Mouse (Mus musculus) midbrain, embryonic 11.5 days (tissue): ENCODE results near the gene 1700007K13Rik. TPM values are rescaled to one million over a fixed set of nuclear protein-coding genes. Genes with fewer than 3 reads are reported as not detected.
"Not testable (repeated sequence)": the region's sequence is repeated elsewhere in the genome, so short reads cannot be mapped to it uniquely, and the experiment has no call there.

Experiments used
- ATAC-seq: fragments of 200-750 bp; cut with Nextera tagmentation; 2 replicates; pipeline ENCODE4 v1.8.0; 2017; ENCODE audit warnings: moderate TSS enrichment, moderate library complexity; ENCODE audit not compliant: low FRiP score
- DNase-seq: peaks from one replicate; pipeline ENCODE4 v3.0.0; 2015; ENCODE audit warnings: low spot score; ENCODE audit errors: missing footprints
- H3K27ac ChIP-seq: fragments of 300-500 bp; sonication (generic); 2 replicates; pipeline ENCODE4 v1.5.1; 2014; ENCODE audit warnings: low read depth, low read length
- H3K27me3 ChIP-seq: fragments of 300-500 bp; sonication (generic); 2 replicates; pipeline ENCODE4 v1.6.1; 2014; ENCODE audit warnings: mild to moderate bottlenecking, low read length, moderate library complexity, mixed read lengths; ENCODE audit not compliant: control insufficient read depth, insufficient read depth
- H3K36me3 ChIP-seq: fragments of 300-500 bp; sonication (generic); 2 replicates; pipeline ENCODE4 v1.6.1; 2014; ENCODE audit warnings: mild to moderate bottlenecking, low read length, moderate library complexity, mixed read lengths; ENCODE audit not compliant: control insufficient read depth, insufficient read depth
- H3K4me1 ChIP-seq: fragments of 300-500 bp; sonication (generic); 2 replicates; pipeline ENCODE4 v1.6.1; 2014; ENCODE audit warnings: low read length; ENCODE audit not compliant: control insufficient read depth, insufficient read depth
- H3K4me2 ChIP-seq: fragments of 300-500 bp; sonication (generic); 2 replicates; pipeline ENCODE4 v1.6.1; 2014; ENCODE audit warnings: mild to moderate bottlenecking, moderate library complexity
- H3K4me3 ChIP-seq: fragments of 300-500 bp; sonication (generic); 2 replicates; pipeline ENCODE4 v1.5.1; 2014; ENCODE audit warnings: low read depth, low read length
- H3K9ac ChIP-seq: fragments of 300-500 bp; sonication (generic); 2 replicates; pipeline ENCODE4 v1.6.1; 2014; ENCODE audit warnings: low read length
- H3K9me3 ChIP-seq: fragments of 300-500 bp; sonication (generic); 2 replicates; pipeline ENCODE4 v1.6.1; 2016; ENCODE audit warnings: low read length; ENCODE audit not compliant: control insufficient read depth
- WGBS: fragments of 180-500 bp; shearing (Covaris S2); extraction: QIAGEN DNeasy Blood & Tissue Kit; methylation state at CpG from one replicate; pipeline ENCODE4 v1.1.7; 2014; 5-methylcytosine and 5-hydroxymethylcytosine counted together
- polyA plus RNA-seq: library from polyadenylated mRNA; unstranded; fragments of >200 nt; fragmentation: Nextera tagmentation; extraction: Ambion mirVana; gene quantifications from 2 replicates; pipeline ENCODE4 v1.2.1, GENCODE M21; 2014

1700007K13Rik gene
- polyA plus RNA-seq, 1 experiment from 2014 or later: 1.3 TPM

DNA sequence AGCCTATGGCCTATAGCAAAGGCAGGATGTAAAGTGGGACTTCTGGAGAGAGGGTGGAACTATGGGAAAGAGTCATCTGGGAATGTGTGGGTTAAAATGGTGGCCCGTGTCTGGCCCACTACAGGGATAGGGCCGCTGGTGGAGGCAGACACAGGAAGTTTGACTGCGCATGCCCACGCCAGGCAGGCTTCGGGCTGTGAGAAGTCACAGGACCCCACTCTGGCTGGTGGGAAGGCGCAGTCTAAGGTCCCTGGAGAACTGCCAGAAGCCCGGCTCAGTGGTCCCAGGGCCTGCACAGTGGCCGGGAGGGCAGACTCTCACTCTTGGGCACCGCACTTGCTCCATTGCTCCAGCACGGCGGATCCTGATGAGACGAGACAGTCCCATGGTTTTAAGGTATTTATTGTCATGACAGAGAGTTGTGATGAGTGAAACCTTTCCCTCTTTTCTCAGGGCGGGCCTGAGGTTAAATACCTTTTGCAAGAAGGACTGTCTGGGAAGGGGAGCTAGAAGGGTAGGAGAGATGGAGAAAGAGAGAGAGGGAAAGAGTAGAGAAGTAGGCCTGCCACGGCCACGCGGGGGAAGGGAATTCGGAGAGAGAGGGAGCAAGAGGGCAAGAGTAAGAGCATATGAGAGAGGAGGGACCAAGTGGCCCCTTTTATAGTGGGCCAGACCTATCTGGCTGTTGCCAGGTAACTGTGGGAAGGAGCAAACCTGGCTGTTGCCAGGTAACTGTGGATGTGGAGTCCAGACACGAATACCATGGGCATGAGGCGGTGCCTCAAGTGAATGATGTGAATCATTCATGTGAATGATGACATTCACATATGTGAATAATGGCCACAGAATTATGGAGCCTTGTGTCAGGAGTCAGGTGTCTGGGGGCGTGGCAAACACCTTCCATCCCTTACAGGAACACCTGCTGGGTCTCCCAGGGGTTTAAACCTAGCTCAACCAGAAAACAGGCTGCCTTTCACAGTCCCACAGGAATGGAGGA, 13.4 kb upstream of the 1700007K13Rik start:
- Histone ChIP-seq H3K4me2 (no peak overlapping the region), H3K9ac (no peak overlapping the region), H3K4me3 (no peak overlapping the region), H3K4me1 (no peaks in the 10 kb centered on the region), H3K27me3 (no peaks in the 10 kb centered on the region), H3K27ac (no peak overlapping the region), H3K9me3 (no peaks in the 10 kb centered on the region), H3K36me3 (no peaks in the 10 kb centered on the region)
- no peak for DNase-seq
- ATAC-seq: no peak
- WGBS: 85% methylated on average over 20 of the region's 20 CpGs

DNA sequence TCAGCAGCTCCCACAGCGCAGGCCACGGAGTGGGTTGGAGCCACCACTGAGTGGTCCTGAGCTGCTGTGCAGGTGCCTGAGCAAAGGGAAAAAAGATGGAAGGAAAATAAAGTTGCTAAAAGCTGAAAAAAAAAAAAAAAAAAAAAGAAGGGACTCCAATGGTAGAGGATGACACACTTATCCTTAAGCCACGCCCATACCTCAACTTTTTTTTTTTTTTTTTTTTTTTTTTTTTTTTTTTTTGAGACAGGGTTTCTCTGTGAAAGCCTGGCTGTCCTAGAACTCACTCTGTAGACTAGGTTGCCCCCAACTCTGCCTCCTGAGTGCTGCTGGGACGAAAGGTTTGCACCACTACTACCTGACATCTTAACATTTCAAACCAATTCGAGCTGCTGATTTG, 11.9 kb upstream of the 1700007K13Rik start:
- H3K27ac ChIP-seq, ATAC-seq, H3K4me1 ChIP-seq, DNase-seq, H3K9ac ChIP-seq, H3K4me3 ChIP-seq, H3K36me3 ChIP-seq, H3K4me2 ChIP-seq, H3K9me3 ChIP-seq, H3K27me3 ChIP-seq: not testable (repeated sequence)
- 93% methylated on average over 5 of the region's 5 CpGs for WGBS

DNA sequence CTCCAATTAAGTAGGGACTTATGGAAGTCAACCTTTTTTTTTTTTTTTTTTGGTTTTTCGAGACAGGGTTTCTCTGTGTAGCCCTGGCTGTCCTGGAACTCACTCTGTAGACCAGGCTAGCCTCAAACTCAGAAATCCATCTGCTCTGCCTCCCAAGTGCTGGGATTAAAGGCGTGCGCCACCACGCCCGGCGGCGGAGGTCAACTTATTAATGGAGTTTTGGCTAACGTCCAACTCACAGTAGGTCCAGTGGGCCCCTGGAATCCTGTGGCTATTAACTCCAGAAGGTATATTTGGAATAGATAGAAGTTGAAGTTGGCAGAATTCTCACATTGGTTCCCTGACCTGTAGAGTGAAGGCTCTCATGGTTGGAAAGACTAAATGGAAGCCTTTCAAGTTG, 5.9 kb upstream of the 1700007K13Rik start:
- H3K27me3 ChIP-seq, H3K4me2 ChIP-seq, H3K4me3 ChIP-seq, ATAC-seq, H3K27ac ChIP-seq, H3K9me3 ChIP-seq, H3K9ac ChIP-seq, DNase-seq, H3K4me1 ChIP-seq: not testable (repeated sequence)
- peaks cover 30% of the 10 kb centered on the region for H3K36me3 ChIP-seq
- WGBS: 96% methylated on average over 8 of the region's 8 CpGs

DNA sequence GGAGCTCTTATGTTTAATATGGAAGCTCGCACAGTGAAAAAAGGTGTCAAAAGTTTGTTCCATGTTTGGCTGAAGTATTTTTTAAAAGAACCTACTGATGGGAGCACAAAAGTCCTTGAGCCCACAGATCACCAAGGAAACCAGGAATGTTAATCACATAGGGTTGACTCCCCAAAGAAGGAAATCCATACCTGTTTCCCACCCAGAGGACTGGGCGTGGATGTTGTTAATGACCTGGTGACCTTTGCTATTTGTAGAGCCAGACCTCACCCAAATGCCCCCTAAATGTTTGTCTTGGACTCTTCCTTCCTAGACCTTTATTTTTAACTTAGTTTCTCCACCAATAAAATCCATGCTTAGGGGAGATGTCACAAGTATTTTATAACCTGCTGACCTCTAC, 4.5 kb upstream of the 1700007K13Rik start:
- DNase-seq: no peak
- Histone ChIP-seq H3K36me3 (peaks cover 30% of the 10 kb centered on the region), H3K27me3 (no peaks in the 10 kb centered on the region), H3K9me3 (peaks cover 3% of the 10 kb centered on the region; the same call in 1 of the 2 replicates), H3K27ac (no peak overlapping the region), H3K4me3 (no peak overlapping the region), H3K4me1 (peaks cover 6% of the 10 kb centered on the region), H3K9ac (no peak overlapping the region), H3K4me2 (no peak overlapping the region)
- no peak for ATAC-seq
- WGBS: 100% methylated on average over 2 of the region's 2 CpGs

DNA sequence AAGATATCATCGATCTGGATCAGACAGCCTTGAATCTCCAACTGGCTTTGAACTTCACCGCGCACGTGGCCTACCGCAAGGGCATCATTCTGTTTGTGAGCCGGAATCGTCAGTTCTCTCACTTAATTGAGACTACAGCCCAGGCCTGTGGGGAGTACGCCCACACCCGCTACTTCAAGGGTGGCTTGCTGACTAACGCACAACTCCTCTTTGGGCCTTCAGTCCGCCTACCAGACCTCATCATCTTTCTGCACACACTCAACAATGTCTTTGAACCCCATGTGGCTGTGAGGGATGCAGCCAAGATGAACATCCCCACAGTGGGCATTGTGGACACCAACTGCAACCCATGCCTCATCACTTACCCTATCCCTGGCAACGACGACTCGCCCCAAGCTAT, 3.3 kb upstream of the 1700007K13Rik start:
- peaks cover 3% of the 10 kb centered on the region; the same call in 1 of the 2 replicates for H3K9me3 ChIP-seq
- no peak overlapping the region for H3K27ac ChIP-seq
- H3K9ac ChIP-seq: no peak overlapping the region
- peaks cover 6% of the 10 kb centered on the region for H3K4me1 ChIP-seq
- no peak overlapping the region for H3K4me2 ChIP-seq
- H3K36me3 ChIP-seq: peaks cover 30% of the 10 kb centered on the region
- whole genome bisulfite sequencing: 96% methylated on average over 14 of the region's 14 CpGs
- no peak overlapping the region for H3K4me3 ChIP-seq
- DNase-seq (no peak), ATAC-seq (no peak)
- H3K27me3 ChIP-seq: peaks cover 5% of the 10 kb centered on the region; the same call in 1 of the 2 replicates

DNA sequence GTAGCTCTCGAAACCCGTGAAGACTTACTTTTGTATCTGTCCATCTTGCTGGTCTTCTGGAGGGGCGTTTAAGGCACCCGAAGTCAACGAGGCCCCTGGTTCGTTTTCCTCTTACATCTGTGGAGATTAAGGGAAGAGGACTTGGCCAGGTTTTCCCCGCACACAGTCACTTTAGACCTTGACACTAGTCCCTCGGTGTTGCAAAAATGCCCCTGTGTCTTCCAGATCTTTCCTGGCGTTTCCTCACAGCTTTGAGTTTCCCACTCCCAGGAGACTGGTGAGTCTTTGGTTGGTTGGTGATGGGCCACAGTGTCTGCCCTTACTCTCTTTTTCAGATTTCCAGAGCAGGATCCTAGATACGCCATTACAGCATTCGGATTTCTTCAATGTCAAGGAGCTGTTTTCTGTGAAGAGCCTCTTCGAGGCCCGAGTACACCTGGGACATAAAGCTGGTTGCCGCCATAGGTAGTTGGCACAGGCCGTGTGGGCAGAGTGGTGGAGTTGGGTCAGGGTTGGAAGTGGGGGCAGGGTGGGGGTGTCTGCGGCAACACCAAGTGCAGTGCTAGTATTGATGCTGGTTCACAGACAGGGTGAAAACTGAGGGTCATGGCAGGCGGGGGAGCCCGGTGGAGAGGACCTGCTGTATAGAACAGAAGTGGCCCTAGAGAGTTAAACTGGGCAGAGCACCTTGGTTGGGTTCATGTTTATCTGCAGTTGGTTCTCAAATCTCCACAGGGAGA, 2.5 kb upstream of the 1700007K13Rik start:
- H3K4me1 ChIP-seq: peaks cover 6% of the 10 kb centered on the region
- no peak overlapping the region for H3K27ac ChIP-seq
- peak overlapping the region; percentile 87 for H3K4me2 ChIP-seq
- H3K36me3 ChIP-seq: peaks cover 30% of the 10 kb centered on the region
- H3K9ac ChIP-seq: peak overlapping the region; percentile 98
- peaks cover 5% of the 10 kb centered on the region; the same call in 1 of the 2 replicates for H3K27me3 ChIP-seq
- 52% methylated on average over 18 of the region's 18 CpGs for WGBS
- ATAC-seq (no peak), DNase-seq (no peak)
- peak overlapping the region; percentile 95 for H3K4me3 ChIP-seq
- H3K9me3 ChIP-seq: peaks cover 3% of the 10 kb centered on the region; the same call in 1 of the 2 replicates

DNA sequence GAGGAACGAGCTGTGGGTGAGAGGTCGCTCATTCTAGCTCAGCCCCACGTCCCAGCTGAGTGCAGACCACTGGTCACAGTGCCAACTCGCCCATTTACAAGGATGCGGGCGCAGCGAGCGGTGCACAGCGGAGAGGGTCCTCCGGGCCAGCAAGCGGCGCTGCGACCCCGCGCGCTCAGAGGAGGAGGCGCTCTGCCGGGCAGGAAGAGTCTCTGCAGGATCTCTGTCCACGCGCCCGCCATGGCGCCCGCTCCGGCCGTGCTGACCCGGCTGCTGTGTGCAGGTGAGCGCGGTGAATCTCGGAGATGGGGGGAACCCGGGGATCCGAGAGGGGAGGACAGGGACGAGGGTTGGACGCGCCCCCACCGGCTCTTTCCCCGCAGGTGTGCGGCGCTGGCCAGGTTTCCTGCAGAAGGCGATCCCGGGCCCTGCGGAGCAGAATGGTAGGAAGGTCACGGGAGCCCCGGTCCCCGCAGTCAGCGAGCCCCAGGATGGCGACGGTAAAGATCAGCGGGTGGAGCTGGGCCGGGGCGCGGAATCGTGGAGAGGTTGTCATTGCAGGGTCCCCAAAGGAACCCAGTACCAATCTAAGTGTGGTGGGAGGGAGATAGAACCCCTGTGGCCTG, 1.8 kb upstream of the 1700007K13Rik start, which contains the start of gene Mrps2:
Gene Mrps2 (plus strand): TSS at position 207 of the 626 bp plus-strand sequence.
- Histone ChIP-seq H3K36me3 (peaks cover 28% of the 10 kb centered on the region), H3K4me1 (peaks cover 6% of the 10 kb centered on the region), H3K27ac (no peak within 1 kb of the TSS), H3K27me3 (peaks cover 5% of the 10 kb centered on the region; the same call in 1 of the 2 replicates), H3K9me3 (peaks cover 1% of the 10 kb centered on the region; the same call in 1 of the 2 replicates), H3K4me2 (peak within 1 kb of the TSS; percentile 87), H3K4me3 (peak within 1 kb of the TSS; percentile 95), H3K9ac (peak within 1 kb of the TSS; percentile 98)
- DNase-seq (peak; percentile 100), ATAC-seq (peak; percentile 92)
- under 1% methylated on average over 46 of the region's 52 CpGs for WGBS

DNA sequence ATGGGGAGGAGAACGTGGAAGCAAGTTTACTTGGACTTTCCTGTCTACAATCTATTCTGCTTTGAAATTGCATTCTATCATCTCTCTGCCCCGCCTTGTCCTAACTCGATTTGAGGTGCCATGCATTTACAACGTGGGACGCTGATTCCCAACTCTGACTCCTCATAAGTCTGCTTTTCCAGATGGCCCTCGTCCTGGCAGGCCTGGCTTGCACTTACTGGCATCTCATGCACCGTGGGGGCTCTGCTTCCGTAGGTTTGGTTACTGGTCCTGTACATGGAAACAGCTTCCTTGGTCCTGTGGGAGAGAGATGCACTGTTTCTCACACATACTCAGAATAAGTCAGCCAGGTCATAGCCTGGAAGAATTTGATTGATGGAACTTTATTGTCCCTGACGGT, 1.2 kb downstream of the 1700007K13Rik start:
- WGBS: 87% methylated on average over 9 of the region's 9 CpGs
- no peak overlapping the region for H3K9ac ChIP-seq
- no peak for DNase-seq
- H3K27ac ChIP-seq: no peak overlapping the region
- peaks cover 6% of the 10 kb centered on the region for H3K4me1 ChIP-seq
- no peak for ATAC-seq
- no peak overlapping the region for H3K4me2 ChIP-seq
- H3K9me3 ChIP-seq: no peaks in the 10 kb centered on the region
- peaks cover 5% of the 10 kb centered on the region; the same call in 1 of the 2 replicates for H3K27me3 ChIP-seq
- no peak overlapping the region for H3K4me3 ChIP-seq
- H3K36me3 ChIP-seq: peaks cover 9% of the 10 kb centered on the region
